Mouse (Mus musculus) NIH3T3 (cell line): ENCODE data around the gene Gm21958.
"Not testable (repeated sequence)": the region's sequence is repeated elsewhere in the genome, so short reads cannot be mapped to it uniquely, and the experiment has no call there.

Experiments
- DNase-seq: peaks from one replicate; pipeline ENCODE4 v3.0.0-alpha.2; 2012; ENCODE audit warnings: low read depth

The Gm21958 gene

DNA sequence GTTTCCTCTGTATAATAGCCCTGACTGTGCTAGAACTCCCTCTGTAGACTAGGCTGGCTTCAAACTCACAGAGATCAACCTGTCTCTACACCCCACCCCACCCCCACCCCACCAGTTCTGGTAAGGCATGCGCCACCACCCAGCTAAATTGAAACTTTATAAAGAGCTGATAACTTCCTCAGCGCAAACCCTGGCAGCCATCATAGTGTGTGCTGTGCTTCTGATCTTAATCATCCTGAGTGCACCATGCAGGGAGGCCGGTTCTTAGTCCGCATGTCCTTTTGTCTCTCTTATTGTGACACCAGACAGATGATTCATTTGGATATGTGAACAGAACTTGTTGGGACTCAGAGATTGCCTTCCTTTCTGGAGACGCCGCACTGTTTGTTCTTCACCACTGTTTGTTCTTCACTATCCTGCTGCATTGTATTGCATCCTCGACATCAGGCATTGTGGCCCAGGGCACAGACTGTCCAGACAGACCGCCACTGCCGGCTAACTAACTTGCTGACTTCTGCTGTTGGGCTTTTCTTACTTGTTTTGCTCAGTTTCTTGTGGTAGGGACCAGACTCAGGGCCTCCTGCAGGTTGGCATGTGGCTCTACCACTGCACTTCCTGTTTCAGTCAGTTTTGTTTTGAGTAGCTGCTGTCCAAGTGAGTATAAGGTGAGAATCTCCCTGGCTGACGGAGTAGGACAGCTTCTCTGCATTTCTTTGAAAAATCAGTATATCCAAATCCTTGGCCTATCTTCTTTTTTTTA lies 9.8 kb upstream of the Gm21958 start:
- no peak for DNase-seq

DNA sequence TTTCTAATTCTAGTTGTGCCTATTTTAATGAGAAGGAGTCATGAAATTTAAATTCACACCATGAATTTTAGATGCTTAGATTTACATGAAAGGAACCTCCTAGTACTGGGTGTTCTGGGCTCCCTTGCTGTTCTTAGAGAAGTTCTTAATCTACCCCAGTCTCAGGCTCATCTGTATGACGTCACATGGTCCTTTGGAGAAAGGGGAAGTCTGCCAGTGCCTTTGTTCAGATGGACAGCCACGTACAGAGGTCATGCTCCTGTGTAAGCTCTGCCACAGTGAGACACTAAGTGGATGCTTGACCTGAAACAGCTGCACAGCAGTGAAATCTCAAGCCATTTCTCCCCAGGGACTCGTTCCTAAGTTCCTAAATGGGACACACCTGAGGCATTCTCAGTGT lies 4.8 kb upstream of the Gm21958 start:
- DNase-seq, result no peak

DNA sequence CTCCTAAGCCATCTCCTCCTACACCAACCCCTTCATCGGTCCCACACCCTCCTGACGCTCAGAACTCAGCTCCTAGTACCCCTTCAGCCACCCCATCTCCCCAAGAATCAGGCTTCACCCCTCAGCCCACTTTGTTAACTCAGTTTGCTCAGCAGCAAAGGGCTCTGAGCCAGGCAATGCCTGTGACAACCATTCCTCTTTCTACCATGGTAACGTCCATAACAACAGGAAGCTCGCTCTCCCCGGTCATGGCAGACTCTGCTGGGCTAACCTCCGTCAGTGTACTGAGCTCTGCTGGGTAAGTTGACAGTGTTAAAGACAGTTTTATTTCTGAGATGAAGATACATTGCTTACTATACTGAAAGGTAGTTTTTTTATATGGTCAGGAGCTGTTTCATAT lies 3.2 kb upstream of the Gm21958 start:
- no peak for DNase-seq

DNA sequence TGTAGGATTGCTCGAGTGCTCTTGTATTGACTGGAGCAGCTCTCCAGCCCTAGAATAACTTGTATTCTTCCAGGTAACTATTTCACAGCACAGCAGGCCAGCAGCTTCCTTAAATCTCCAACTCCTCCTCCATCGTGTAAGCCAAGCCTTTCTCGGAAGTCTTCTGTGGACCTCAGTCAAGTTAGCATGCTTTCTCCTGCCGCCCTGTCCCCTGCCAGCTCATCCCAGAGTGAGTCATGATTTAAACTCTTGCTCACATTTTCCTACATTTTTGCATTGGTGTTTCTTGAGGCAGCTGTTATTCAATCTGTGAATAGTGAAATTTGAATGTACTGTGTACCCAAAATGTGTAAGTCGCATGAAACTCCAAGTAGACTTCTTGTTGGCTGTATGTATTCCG lies 1.3 kb upstream of the Gm21958 start:
- DNase-seq, result peak; percentile 76

DNA sequence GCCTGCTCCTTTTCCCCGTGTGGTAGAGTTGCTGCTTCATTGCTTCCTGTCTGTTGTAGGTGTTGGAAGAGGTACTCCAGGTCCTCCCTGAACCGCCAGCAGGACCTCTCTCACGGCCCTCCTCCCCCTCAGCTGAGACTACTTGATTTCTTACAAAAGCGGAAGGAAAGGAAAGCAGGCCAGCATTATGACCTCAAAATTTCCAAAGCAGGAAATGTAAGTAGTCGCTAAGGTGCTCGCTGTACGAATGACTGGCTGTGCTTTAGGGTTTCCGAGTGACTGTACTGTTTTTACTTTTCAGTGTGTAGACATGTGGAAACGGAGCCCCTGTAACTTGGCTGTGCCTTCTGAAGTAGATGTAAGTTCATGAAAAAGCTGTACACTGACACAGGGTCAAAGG lies 5.2 kb downstream of the Gm21958 start:
- no peak for DNase-seq

DNA sequence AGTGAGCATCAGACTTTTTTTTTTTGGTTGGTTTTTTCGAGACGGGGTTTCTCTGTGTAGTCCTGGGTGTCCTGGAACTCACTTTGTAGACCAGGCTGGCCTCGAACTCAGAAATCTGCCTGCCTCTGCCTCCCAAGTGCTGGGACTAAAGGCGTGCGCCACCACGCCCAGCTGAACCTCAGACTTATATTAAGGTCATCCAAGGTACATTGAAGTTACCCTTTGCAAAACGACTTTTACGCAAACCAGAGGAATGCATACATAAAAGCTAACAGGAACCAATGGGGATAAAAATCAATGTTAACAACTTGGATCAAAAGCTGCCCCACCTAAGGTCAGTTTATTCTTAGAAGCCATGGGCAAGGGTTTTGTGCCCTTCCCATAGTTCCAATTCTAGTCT lies 10.0 kb downstream of the Gm21958 start:
- DNase-seq, result not testable (repeated sequence)

DNA sequence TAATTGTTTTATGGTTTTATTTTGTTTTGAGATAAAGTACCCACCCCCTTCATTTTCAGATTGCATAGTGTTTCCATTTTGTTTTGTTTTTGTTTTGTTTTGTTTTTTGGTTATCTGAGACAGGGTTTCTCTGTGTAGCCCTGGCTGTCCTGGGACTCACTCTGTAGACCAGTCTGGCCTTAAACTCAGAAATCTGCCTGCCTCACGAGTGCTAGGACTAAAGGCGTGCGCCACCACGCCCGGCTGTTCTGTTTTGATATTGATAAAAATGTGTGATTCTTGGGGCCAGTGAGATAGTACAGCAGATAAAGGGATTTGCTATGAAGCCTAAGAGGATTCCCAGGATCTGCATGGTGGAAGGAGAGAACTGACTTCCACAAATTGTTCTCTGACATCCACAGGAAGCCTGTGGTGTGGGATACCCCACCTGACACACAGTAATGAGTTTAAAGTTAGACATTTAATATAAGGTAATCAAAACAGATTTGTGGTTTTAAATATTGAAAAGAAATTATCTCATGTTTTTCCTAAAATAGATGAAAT lies 14.3 kb downstream of the Gm21958 start:
- DNase-seq, result no peak

DNA sequence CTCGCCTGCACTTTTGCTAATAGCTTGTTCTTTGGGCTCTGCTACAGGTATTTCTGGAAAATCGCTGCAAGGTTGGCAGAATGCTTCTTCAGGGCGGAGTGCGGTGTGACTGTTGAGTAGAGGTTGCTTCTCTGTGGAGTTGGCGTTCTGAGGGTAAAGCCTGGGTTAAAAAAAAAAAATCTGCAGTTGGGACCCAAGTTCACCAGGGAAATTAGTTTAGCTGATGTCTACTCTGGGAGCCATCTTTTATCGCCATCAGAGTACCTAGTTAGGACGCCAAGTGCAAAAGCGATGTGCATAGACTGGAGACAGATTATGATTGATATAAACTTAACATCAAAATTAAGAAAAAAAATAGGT lies 21.1 kb downstream of the Gm21958 start:
- DNase-seq, result no peak

DNA sequence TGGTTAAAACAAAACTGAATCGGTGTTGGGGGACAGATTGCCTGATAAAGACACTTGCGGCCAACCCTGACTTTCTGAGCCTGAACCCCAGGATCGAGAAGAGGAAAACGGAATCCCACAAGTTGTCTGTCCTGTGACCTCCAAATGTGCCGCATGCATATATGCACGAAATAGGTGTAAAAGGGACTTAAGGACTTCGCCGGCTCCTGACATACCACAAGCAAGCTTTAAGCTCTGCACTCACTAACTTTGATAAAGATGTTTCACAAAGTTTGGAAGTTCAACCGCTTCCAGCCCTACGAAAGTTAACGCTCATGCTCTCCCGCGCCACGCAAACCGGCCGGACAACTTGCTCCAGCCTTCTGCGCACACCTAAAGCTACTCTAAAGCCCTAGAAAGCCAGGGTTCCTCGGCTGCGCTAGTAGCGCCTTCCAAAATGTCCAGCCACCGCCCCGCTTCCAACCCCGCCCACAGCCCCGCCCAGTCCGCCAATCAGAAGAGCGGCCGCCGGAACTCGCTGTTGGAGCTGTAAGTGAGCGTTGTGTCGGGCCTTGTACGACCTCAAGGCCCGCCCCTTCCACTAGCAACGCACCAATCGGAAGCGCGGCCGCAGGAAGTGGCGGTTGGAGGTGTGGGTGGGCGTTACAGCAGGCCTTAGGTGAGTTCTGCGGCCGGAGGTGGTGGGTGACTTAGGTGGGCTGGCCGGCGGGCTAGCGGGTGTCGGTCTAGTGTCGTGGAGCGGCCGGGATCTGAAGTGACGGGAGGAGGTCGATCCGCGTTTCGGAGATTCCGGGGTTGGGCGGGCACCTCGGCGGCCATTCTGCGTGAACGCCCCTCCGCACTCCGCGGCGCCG lies 21.7 kb downstream of the Gm21958 start, which contains the start of gene Supt20:
Gene Supt20 (plus strand): TSS at position 606 of the 854 bp plus-strand sequence.
- DNase-seq, result peak; percentile 97

DNA sequence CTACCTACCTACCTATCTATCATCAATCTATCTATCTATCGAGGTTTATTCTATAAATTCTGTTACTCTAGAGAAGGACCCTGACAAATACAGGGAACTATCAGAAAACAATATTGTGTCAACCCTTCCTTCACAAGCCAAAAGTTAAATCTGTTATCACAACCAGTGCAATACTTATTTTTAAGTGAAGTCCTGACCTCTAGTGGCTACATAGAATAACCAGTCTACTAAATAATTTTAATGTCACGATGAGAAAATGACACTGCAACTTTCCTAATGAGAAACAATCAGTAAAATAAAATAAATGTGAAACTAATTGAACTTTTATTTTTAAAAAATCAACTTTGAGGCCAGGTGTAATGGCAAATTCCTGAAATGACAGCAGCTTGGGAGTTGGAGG lies 25.1 kb downstream of the Gm21958 start:
- peak; percentile 59 for DNase-seq

DNA sequence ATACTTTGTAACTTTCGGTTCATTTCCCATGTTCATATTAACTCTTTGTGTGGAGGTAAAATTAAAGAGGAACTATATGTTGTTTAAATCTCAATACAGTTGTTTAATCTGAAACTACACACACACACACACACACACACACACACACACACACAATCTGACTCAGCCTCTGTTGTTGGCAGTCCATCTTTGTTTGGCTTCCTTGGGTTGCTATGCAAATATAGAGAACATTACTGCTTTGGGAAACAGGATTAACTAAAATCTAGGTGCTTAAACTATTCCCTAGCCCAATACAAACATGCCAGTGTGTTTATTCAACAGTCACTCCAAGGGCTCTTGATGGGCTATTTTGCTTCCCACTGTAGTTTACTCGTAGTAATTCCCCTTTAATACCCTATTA lies 26.9 kb downstream of the Gm21958 start:
- peak; percentile 55 for DNase-seq

DNA sequence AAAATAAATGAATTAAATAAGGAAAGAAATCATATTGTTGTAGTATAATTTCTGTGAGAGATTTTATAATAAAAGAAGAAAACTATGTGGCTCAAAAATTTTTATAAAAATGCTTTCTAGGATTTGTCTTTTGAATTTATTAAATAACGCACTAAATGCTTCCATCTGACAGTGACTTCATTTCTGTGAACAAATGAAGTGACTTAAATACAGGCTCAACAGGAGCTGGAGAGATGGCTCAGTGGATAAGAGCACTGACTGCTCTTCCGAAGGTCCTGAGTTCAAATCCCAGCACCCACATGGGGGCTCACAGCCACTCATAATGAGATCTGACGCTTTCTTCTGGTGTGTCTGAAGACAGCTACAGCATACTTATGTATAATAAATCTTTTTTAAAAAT lies 29.0 kb downstream of the Gm21958 start:
- no peak for DNase-seq

DNA sequence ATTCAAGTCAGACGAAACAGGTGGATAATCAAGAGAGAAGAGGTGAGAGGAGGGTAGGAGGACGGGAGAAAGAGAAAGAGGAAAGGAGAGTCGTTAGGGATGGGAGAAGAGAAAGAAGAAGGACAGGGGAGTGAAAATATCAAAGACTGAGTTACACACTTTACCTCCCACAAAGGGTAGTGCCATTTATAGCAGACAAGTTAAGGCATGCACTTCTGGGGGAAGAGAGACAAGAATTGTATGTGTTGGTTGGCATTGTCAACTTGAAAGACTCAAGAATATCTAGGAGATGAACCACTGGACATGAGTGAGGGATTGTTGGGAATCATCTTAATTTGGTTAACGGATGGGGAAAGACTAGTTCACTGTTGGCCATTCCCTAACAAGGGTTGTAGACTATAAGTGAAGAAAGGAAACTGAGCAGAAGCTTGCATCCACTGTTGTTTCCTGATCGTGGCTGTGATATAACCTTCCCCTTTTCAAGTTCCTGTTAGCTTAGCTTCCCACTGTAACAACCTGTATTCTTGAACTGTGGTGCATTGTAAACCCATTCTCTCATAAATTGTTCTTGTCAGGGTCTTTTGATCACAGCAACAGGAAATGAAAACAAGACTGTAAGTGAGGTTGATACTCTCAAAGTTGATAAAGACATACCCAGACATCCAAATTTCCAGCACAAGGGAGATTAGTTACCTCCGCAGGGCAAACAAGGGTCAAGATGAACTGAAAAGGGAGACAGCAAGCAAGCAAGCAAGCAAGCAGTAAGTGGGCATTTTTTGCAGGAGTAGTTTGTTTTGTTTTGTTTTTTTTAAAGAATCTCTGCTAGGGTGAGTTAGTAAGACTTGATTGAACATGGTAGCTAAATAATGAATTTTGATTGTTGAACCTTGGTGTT lies 32.6 kb downstream of the Gm21958 start:
- no peak for DNase-seq

DNA sequence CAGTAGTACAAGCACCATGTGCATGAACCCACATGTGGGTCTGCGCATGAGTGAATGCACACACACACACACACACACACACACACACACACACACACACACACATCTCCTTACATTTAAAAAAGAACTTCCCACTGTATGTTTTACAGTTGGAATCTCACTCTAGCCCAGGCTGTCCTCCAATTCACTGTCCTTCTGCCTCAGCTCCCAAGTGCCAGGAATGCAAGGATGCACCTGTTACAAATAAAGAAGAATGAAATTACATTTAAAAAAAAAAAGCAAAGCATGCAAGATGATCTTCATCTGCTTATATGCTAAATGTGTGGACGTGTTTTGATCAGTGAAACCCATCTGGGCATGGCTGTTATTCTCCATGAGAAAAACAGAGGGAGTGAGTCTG lies 37.3 kb downstream of the Gm21958 start:
- no peak for DNase-seq

DNA sequence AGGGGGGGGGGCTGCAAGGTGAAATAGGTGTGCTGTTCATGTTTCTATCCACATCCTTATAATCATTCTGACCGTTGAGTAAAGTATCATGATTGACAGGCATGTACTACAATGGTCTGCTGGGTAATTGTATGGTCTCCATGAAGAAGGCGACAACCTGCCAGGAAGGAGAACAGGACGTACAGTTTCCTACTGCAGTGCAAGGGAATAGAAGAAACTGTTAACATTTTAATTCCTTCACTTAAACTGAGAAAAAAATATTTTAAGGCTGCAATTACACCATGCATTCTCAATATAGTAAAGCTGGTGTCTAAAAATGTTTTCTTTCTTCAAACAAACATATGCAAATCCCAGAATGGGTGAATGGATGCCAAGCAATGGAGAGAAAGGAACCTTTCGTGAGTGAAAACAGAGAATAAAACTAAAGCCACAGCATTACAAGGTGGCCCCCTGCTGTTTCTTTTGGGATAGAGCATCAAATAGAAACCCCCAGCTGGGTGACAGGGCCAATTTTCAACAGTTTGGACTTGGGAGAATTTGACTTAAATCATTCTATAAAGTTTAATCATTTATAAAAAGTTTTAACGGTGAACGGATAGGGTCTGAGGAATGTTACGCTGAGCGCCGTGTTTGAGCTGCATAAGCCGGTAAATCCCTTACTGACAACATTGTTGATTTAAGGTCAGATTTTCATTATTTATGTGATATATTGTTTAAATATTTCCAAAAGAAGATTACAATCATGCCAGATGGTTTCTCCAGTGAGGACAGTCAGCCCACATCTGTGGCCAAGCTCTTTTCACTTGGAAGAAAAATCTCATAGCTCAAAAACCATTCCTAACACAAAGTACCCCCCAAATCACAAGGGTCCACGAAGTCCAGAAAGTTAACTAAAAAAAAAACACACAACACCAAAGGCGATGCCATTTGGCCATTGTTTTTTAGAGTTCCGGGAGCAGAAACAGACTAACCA lies 41.3 kb downstream of the Gm21958 start:
- DNase-seq, result peak; percentile 91

DNA sequence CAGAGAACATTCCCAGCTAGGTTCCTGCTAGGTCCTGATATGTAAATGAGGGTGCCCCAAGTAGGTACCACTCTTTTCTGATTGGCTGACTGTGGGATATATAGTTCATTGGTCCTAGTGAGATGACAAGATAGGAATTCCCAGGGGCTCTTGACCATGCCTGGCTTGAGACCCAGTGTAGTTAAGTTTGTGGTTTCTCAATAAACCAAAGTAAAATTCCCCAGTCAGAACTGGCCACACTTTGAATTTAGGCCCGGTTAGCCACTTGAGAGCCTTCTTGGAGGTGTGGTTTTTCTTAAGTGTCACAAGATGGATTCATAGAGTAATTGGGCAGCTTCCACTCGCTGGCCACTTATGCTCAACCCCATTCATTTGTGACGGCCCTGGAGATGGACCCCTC lies 42.0 kb downstream of the Gm21958 start:
- peak; percentile 20 for DNase-seq

DNA sequence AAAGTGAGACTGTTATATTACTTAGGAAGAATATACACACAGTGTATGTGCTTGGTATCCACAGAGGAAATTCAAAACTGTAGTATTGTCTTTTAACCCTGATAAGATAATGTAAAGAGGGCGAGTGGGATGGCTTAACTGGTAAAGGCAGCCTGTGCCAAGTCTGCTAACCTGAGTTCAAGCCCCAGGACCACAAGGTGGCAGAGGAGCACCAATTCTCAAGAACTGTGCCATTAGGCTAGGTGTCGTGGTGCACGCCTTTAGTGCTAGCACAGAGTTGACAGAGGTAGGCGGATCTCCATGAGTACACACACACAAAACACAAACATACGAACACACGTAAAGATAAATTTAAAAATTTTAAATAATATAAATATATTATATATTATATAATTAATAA lies 44.6 kb downstream of the Gm21958 start:
- no peak for DNase-seq

DNA sequence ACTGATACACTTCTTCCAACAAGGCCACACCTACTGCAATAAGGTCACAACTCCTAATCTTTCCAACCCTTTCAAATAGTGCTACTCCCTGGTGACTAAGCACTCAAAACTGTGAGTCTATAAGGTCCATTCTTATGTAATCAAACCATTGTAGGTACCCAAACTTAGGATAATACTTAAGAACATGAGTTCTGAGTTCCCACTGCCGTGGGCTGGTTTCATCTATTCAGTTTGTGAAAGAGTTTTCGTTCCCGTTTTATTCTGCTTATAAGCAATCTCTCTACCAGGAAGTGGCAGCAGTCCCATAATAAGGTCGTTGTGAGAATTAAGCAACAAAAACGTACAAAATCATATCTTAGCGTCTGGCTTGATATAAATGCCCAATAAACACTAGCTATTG lies 45.4 kb downstream of the Gm21958 start:
- DNase-seq, result no peak

DNA sequence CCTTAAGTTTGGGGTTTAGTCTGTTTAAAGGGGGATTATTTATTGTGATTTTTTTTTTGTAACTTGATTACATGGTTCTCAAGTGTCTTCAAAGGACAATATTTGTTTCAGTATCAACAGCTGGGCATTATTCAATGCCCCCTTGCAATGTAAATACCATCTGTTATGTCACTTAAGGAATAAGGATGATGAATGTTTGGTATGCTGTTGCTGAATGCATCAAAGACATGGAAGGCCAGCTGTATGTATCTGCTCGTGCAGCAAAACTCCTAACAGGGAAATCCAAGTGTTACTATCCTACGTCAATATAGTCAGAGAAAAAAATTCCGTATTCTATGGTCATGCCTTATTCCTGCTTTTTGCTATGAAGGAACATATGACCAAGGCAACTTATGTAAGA lies 46.0 kb downstream of the Gm21958 start:
- DNase-seq, result no peak
